Mouse (Mus musculus) spleen, postnatal 36 days (tissue): ENCODE measurements around the gene Jak3.
A peak's percentile ranks its signal among the peaks of the same experiment; 100 is the strongest.

Experiments
- DNase-seq, 2 experiments: peaks; one replicate each; pipeline ENCODE4 v3.0.0; 2022; ENCODE audit warnings: low spot score in 2 of 2, mixed read lengths in 1 of 2

Gene Jak3

GRCm38 (mm10) chr8:71665331-71666130, 10.6 kb upstream of the Jak3 start:
- DNase-seq, result peak; percentile 53 to 64

- DNase-seq, result no peak
These were observed 9.2 kb upstream of the Jak3 start for GRCm38 (mm10) chr8:71666855-71667254.

- no peak for DNase-seq
These were observed 8.8 kb upstream of the Jak3 start for GRCm38 (mm10) chr8:71667256-71667655.

GRCm38 (mm10) chr8:71668220-71668975, 7.7 kb upstream of the Jak3 start:
- DNase-seq, result peak; percentile 61 to 65

- no peak for DNase-seq
These were observed 5.9 kb upstream of the Jak3 start for GRCm38 (mm10) chr8:71670198-71670597.

GRCm38 (mm10) chr8:71670621-71671548, 5.2 kb upstream of the Jak3 start:
- peak in 1 of 2 experiments; percentile 35 for DNase-seq

GRCm38 (mm10) chr8:71671549-71671965, 4.5 kb upstream of the Jak3 start, which contains the start of gene Unc13a:
TSS of gene Unc13a (minus strand) at chr8:71671757.
- DNase-seq, result peak; percentile 82 to 87

- DNase-seq, result no peak
These were observed 3.8 kb upstream of the Jak3 start for GRCm38 (mm10) chr8:71672168-71672735.

- no peak for DNase-seq
These were observed 2.0 kb upstream of the Jak3 start for GRCm38 (mm10) chr8:71674071-71674470.

GRCm38 (mm10) chr8:71675456-71676019, 558 bp upstream of the Jak3 start:
- DNase-seq, result no peak

- DNase-seq, result no peak
These were observed 707 bp downstream of the Jak3 start for GRCm38 (mm10) chr8:71676803-71677202.

- peak; percentile 54 to 65 for DNase-seq
These were observed 1.5 kb downstream of the Jak3 start for GRCm38 (mm10) chr8:71677555-71677954.

GRCm38 (mm10) chr8:71678216-71678615, 2.1 kb downstream of the Jak3 start:
- no peak for DNase-seq

- DNase-seq, result no peak
These were observed 3.0 kb downstream of the Jak3 start for GRCm38 (mm10) chr8:71679116-71679515.

GRCm38 (mm10) chr8:71679550-71680168, 3.6 kb downstream of the Jak3 start:
- DNase-seq, result no peak

- DNase-seq, result no peak
These were observed 4.4 kb downstream of the Jak3 start for GRCm38 (mm10) chr8:71680471-71680870.

GRCm38 (mm10) chr8:71681369-71681915, 5.3 kb downstream of the Jak3 start:
- no peak for DNase-seq

GRCm38 (mm10) chr8:71682832-71683231, 6.7 kb downstream of the Jak3 start:
- DNase-seq, result no peak

- no peak for DNase-seq
These were observed 8.6 kb downstream of the Jak3 start for GRCm38 (mm10) chr8:71684701-71685100.

- no peak for DNase-seq
These were observed 9.5 kb downstream of the Jak3 start for GRCm38 (mm10) chr8:71685573-71685972.
